Mouse (Mus musculus) myocyte (in vitro differentiated cells): ENCODE measurements at regions not wholly inside any gene's neighbourhood (a gene's known extent, or its start where the extent isn't known, plus 50 kb on each side); places are given as distances from the start of the nearest gene placed in this dataset.
A peak's percentile ranks its signal among the peaks of the same experiment; 100 is the strongest.

Experiments
- H3K27me3 ChIP-seq: one replicate; pipeline ENCODE4 v1.6.1; 2011; ENCODE audit not compliant: control insufficient read depth, insufficient read depth, insufficient read length
- H3K36me3 ChIP-seq: one replicate; pipeline ENCODE4 v1.6.1; 2011; ENCODE audit not compliant: control insufficient read depth, insufficient read depth
- H3K4me2 ChIP-seq: one replicate; pipeline ENCODE4 v1.6.1; 2011; ENCODE audit warnings: low read depth, control low read depth
- H3K4me3 ChIP-seq: one replicate; pipeline ENCODE4 v1.5.1; 2011; ENCODE audit warnings: mild to moderate bottlenecking, control low read depth, moderate library complexity
- H3K79me2 ChIP-seq: one replicate; pipeline ENCODE4 v1.6.1; 2011; ENCODE audit not compliant: control insufficient read depth, insufficient read depth
- H3ac ChIP-seq: one replicate; pipeline ENCODE4 v1.6.1; 2011; ENCODE audit not compliant: control insufficient read depth, insufficient read length
- CEBPB ChIP-seq: IDR thresholded peaks from 2 replicates; pipeline ENCODE4 v1.6.1; 2011; ENCODE audit warnings: mild to moderate bottlenecking, moderate library complexity; ENCODE audit not compliant: poor library complexity, insufficient read depth, severe bottlenecking
- E2F4 ChIP-seq: IDR thresholded peaks from one replicate; pipeline ENCODE4 v1.6.1; 2011; ENCODE audit warnings: mild to moderate bottlenecking, control low read depth, moderate library complexity; ENCODE audit not compliant: insufficient read depth
- MAX ChIP-seq: IDR thresholded peaks from one replicate; pipeline ENCODE4 v1.6.1; 2011; ENCODE audit warnings: low read depth, mild to moderate bottlenecking, control low read depth
- MYOD1 ChIP-seq, 3 experiments: IDR thresholded peaks; one replicate each; pipeline ENCODE4 v1.6.1; 2011; ENCODE audit warnings: control low read depth in 2 of 3, low read depth in 2 of 3, mild to moderate bottlenecking in 2 of 3, moderate library complexity in 1 of 3; ENCODE audit not compliant: insufficient read length in 2 of 3, control insufficient read depth in 1 of 3
- MYOG ChIP-seq, 3 experiments: IDR thresholded peaks; one replicate each; pipeline ENCODE4 v1.6.1; 2011; ENCODE audit warnings: control low read depth in 2 of 3, low read depth in 2 of 3, mild to moderate bottlenecking in 2 of 3; ENCODE audit not compliant: insufficient read length in 2 of 3, control insufficient read depth in 1 of 3, insufficient read depth in 1 of 3
- POLR2A ChIP-seq: IDR thresholded peaks from one replicate; pipeline ENCODE4 v1.6.1; 2011; ENCODE audit warnings: low read depth, mild to moderate bottlenecking, control low read depth, moderate library complexity; ENCODE audit not compliant: insufficient read length
- POLR2AphosphoS2 ChIP-seq: IDR thresholded peaks from one replicate; pipeline ENCODE4 v1.6.1; 2011; ENCODE audit warnings: low read depth, control low read depth; ENCODE audit not compliant: insufficient read length
- REST ChIP-seq: IDR thresholded peaks from one replicate; pipeline ENCODE4 v1.6.1; 2011; ENCODE audit warnings: mild to moderate bottlenecking, control low read depth, moderate library complexity; ENCODE audit not compliant: insufficient read depth, insufficient read length
- SRF ChIP-seq: IDR thresholded peaks from one replicate; pipeline ENCODE4 v1.6.1; 2011; ENCODE audit warnings: low read depth; ENCODE audit not compliant: control insufficient read depth, insufficient read length
- TCF12 ChIP-seq: IDR thresholded peaks from one replicate; pipeline ENCODE4 v1.6.1; 2011; ENCODE audit warnings: mild to moderate bottlenecking, control low read depth; ENCODE audit not compliant: poor library complexity, insufficient read depth, severe bottlenecking
- TCF3 ChIP-seq: IDR thresholded peaks from one replicate; pipeline ENCODE4 v1.6.1; 2011; ENCODE audit warnings: low read depth, control low read depth; ENCODE audit not compliant: insufficient read length
- USF1 ChIP-seq: IDR thresholded peaks from one replicate; pipeline ENCODE4 v1.6.1; 2011; ENCODE audit warnings: low read depth, mild to moderate bottlenecking, control low read depth, moderate library complexity

GRCm38 (mm10) chr4:99475701-99476218, 180.1 kb downstream of the Gm12689 start:
- no peak overlapping the region for H3ac ChIP-seq
- no peak overlapping the region for H3K4me3 ChIP-seq
- no peaks in the 10 kb centered on the region for H3K79me2 ChIP-seq
- no peak overlapping the region for H3K4me2 ChIP-seq
- TF ChIP-seq MYOD1 (IDR thresholded peaks at IDR 0.05; ENCODE audit: control insufficient read depth in 1 of 3, insufficient read length in 2 of 3, low read depth in 2 of 3) (no peak), E2F4 (no peak)
- no peaks in the 10 kb centered on the region for H3K27me3 ChIP-seq
- H3K36me3 ChIP-seq, result no peaks in the 10 kb centered on the region

- H3ac ChIP-seq, result no peak overlapping the region
- no peak overlapping the region for H3K4me2 ChIP-seq
- H3K36me3 ChIP-seq, result no peaks in the 10 kb centered on the region
- H3K27me3 ChIP-seq, result no peaks in the 10 kb centered on the region
- H3K79me2 ChIP-seq, result no peaks in the 10 kb centered on the region
- no peak overlapping the region for H3K4me3 ChIP-seq
- no peak for TF ChIP-seq POLR2A
- TF ChIP-seq USF1, result no peak
- TF ChIP-seq REST, result no peak
- no peak for TF ChIP-seq E2F4
- no peak for TF ChIP-seq MYOG (IDR thresholded peaks at IDR 0.05; ENCODE audit: control insufficient read depth in 1 of 3, insufficient read depth in 1 of 3, insufficient read length in 2 of 3, low read depth in 2 of 3)
- no peak for TF ChIP-seq CEBPB
- no peak for TF ChIP-seq TCF12
- TF ChIP-seq MAX, result no peak
- no peak for TF ChIP-seq SRF
These were observed 171.8 kb upstream of the Foxd3 start for GRCm38 (mm10) chr4:99484271-99484670.

GRCm38 (mm10) chr4:99491536-99492514, 164.3 kb upstream of the Foxd3 start:
- no peak overlapping the region for H3ac ChIP-seq
- peak overlapping the region; percentile 72 for H3K4me2 ChIP-seq
- no peaks in the 10 kb centered on the region for H3K27me3 ChIP-seq
- TF ChIP-seq CEBPB (no peak), SRF (peak; percentile 82)
- no peaks in the 10 kb centered on the region for H3K36me3 ChIP-seq
- no peak overlapping the region for H3K4me3 ChIP-seq
- no peaks in the 10 kb centered on the region for H3K79me2 ChIP-seq

- Histone ChIP-seq H3K4me3 (no peak overlapping the region), H3ac (no peak overlapping the region), H3K36me3 (no peaks in the 10 kb centered on the region), H3K27me3 (no peaks in the 10 kb centered on the region), H3K4me2 (no peak overlapping the region), H3K79me2 (no peaks in the 10 kb centered on the region)
- TF ChIP-seq SRF (no peak), POLR2AphosphoS2 (no peak), MYOD1 (IDR thresholded peaks at IDR 0.05; ENCODE audit: control insufficient read depth in 1 of 3, insufficient read length in 2 of 3, low read depth in 2 of 3) (no peak), USF1 (no peak), MYOG (IDR thresholded peaks at IDR 0.05; ENCODE audit: control insufficient read depth in 1 of 3, insufficient read depth in 1 of 3, insufficient read length in 2 of 3, low read depth in 2 of 3) (no peak), REST (no peak), POLR2A (no peak), TCF3 (no peak), MAX (no peak), E2F4 (no peak), TCF12 (no peak), CEBPB (no peak)
These were observed 152.8 kb upstream of the Foxd3 start for GRCm38 (mm10) chr4:99503221-99503744.

- H3K27me3 ChIP-seq, result no peaks in the 10 kb centered on the region
- H3K4me2 ChIP-seq, result peak overlapping the region; percentile 18
- H3K79me2 ChIP-seq, result no peaks in the 10 kb centered on the region
- H3ac ChIP-seq, result no peak overlapping the region
- H3K4me3 ChIP-seq, result no peak overlapping the region
- TF ChIP-seq REST (no peak), USF1 (no peak), CEBPB (no peak), TCF3 (no peak), POLR2AphosphoS2 (no peak), TCF12 (no peak), MAX (no peak), SRF (no peak), E2F4 (no peak), POLR2A (no peak), MYOG (IDR thresholded peaks at IDR 0.05; ENCODE audit: control insufficient read depth in 1 of 3, insufficient read depth in 1 of 3, insufficient read length in 2 of 3, low read depth in 2 of 3) (no peak), MYOD1 (IDR thresholded peaks at IDR 0.05; ENCODE audit: control insufficient read depth in 1 of 3, insufficient read length in 2 of 3, low read depth in 2 of 3) (no peak)
- no peaks in the 10 kb centered on the region for H3K36me3 ChIP-seq
These were observed 144.1 kb upstream of the Foxd3 start for GRCm38 (mm10) chr4:99511993-99512392.
